ENCODE assay signal across 7 mouse cellular contexts in genomic region chrX:9128317-9128831, GRCm38 (mm10). TPM values are rescaled to one million over a fixed set of nuclear protein-coding genes. Genes with fewer than 3 reads are reported as not detected.
A peak's percentile ranks its signal among the peaks of the same experiment; 100 is the strongest.
DNase-seq lines count a peak whose midpoint lies in the region; ATAC-seq and TF ChIP-seq lines count a peak whose summit lies in the region.

No protein-coding gene starts in this region.

- POLR2A ChIA-PET in Patski (lab: Charles Lee) = no interaction called here

- no peaks in the 10 kb centered on the region for H3K36me3 ChIP-seq in neural tube, embryonic 15.5 days

- no peaks in the 10 kb centered on the region for H3K9me3 ChIP-seq in neural tube, embryonic 15.5 days (replicated peaks)

- H3K4me1 ChIP-seq in neural tube, embryonic 15.5 days = no peaks in the 10 kb centered on the region

- TF ChIP-seq CTCF in Patski (IDR thresholded peaks at IDR 0.05) = peak; percentile 37

- H3K4me3 ChIP-seq in neural tube, embryonic 15.5 days (replicated peaks) = no peak overlapping the region

- CTCF ChIA-PET in Patski (lab: Charles Lee) = no interaction called here

- peak; percentile 22 for DNase-seq in left cerebral cortex, adult 11 months (ENCODE audit: low spot score)
- DNase-seq in left cerebral cortex, adult 8-10 months (ENCODE audit: low spot score in 2 of 2) = no peak
- DNase-seq in Patski (ENCODE audit: low read depth, low spot score) = no peak
- DNase-seq in cerebellum, adult 9-10 months = peak; percentile 61
- peak; percentile 44 for DNase-seq in kidney, postnatal 14 days

- peak; percentile 75 for ATAC-seq in Patski
- peak; percentile 69; the same call in 1 of the 2 replicates for ATAC-seq in neural tube, embryonic 15.5 days (ENCODE audit: low FRiP score)
- ATAC-seq in erythroblast, adult 5-6 weeks (replicated peaks; ENCODE audit: low FRiP score, poor library complexity, severe bottlenecking) = no peak

- peaks cover 19% of the 10 kb centered on the region for H3K27me3 ChIP-seq in Patski
- no peaks in the 10 kb centered on the region for H3K27me3 ChIP-seq in neural tube, embryonic 15.5 days (replicated peaks)

- WGBS in neural tube, embryonic 15.5 days = 45% methylated on average over 7 of the region's 7 CpGs

- H3K4me2 ChIP-seq in neural tube, embryonic 15.5 days = no peak overlapping the region

- in situ Hi-C loops in Patski (cut with MboI; ENCODE audit: low pct_unique_long_range_greater_than_20kb) = no loop called here

- H3K9ac ChIP-seq in neural tube, embryonic 15.5 days (replicated peaks) = no peak overlapping the region

- no peak overlapping the region for H3K27ac ChIP-seq in neural tube, embryonic 15.5 days (replicated peaks)

RNA-seq across cellular contexts. Expression of gene 4930402K13Rik, which starts 24.0 kb away (rescaled TPM):
- not detected for total RNA-seq in left cerebral cortex, adult 8-10 months (2022)
- polyA plus RNA-seq in Patski (2021) = not detected
- not detected in 2 replicates for polyA plus RNA-seq in neural tube, embryonic 15.5 days (2015; fragmentation: Nextera tagmentation; extraction: Ambion mirVana)
- not detected in 2 replicates for total RNA-seq in erythroblast, adult 5-6 weeks (2015; ENCODE audit: low replicate concordance)
- total RNA-seq in erythroblast, adult 5-6 weeks (2017; ENCODE audit: low replicate concordance) = not detected in 2 replicates

Comparison
In these comparisons a context has a peak if more than half of its experiments do, and no peak if none do; other contexts are left out.
1. DNase-seq: peak in left cerebral cortex, adult 11 months (single experiment), cerebellum, adult 9-10 months (single experiment) and kidney, postnatal 14 days (single experiment); none in left cerebral cortex, adult 8-10 months (0 of 2) and Patski (single experiment).